Mouse (Mus musculus) cerebellum, adult 9-10 months (tissue): Measurements from ENCODE around the gene Tnfsf12.

ENCODE experiments used
- DNase-seq: peaks from one replicate; pipeline ENCODE4 v3.0.0; 2022

Tnfsf12 gene

GRCm38 (mm10) chr11:69680136-69680855 is 15.4 kb downstream of the Tnfsf12 start:
- no peak for DNase-seq

GRCm38 (mm10) chr11:69679144-69679543 is 16.5 kb downstream of the Tnfsf12 start:
- no peak for DNase-seq

GRCm38 (mm10) chr11:69672211-69672706 is 23.4 kb downstream of the Tnfsf12 start, which contains the start of gene Eif4a1:
Eif4a1 (minus strand) TSS chr11:69672423.
- peak; percentile 100 for DNase-seq

- DNase-seq, result no peak
These were observed 23.9 kb downstream of the Tnfsf12 start for GRCm38 (mm10) chr11:69671726-69672124.

- peak; percentile 96 for DNase-seq
These were observed 24.6 kb downstream of the Tnfsf12 start for GRCm38 (mm10) chr11:69670786-69671725.

- DNase-seq, result peak; percentile 19
These were observed 29.0 kb downstream of the Tnfsf12 start for GRCm38 (mm10) chr11:69666665-69667005.

- DNase-seq, result peak; percentile 37
These were observed 29.5 kb downstream of the Tnfsf12 start, which contains the start of gene Cd68 for GRCm38 (mm10) chr11:69665961-69666664. Cd68 (minus strand) TSS chr11:69666153.

- peak; percentile 34 for DNase-seq
These were observed 30.1 kb downstream of the Tnfsf12 start for GRCm38 (mm10) chr11:69665457-69665960.

GRCm38 (mm10) chr11:69664841-69665240 is 30.8 kb downstream of the Tnfsf12 start:
- DNase-seq, result peak; percentile 47

GRCm38 (mm10) chr11:69663795-69664194 is 31.9 kb downstream of the Tnfsf12 start:
- peak; percentile 65 for DNase-seq

GRCm38 (mm10) chr11:69662967-69663671 is 32.5 kb downstream of the Tnfsf12 start:
- no peak for DNase-seq

GRCm38 (mm10) chr11:69662213-69662966 is 33.3 kb downstream of the Tnfsf12 start, which contains the start of gene Mpdu1:
Mpdu1 (minus strand) TSS chr11:69662642.
- DNase-seq, result peak; percentile 96

- DNase-seq, result peak; percentile 67
These were observed 34.3 kb downstream of the Tnfsf12 start for GRCm38 (mm10) chr11:69661221-69661881.

- DNase-seq, result no peak
These were observed 38.2 kb downstream of the Tnfsf12 start for GRCm38 (mm10) chr11:69657462-69657881.

GRCm38 (mm10) chr11:69656617-69657461 is 38.8 kb downstream of the Tnfsf12 start:
- peak; percentile 71 for DNase-seq

GRCm38 (mm10) chr11:69656065-69656455 is 39.6 kb downstream of the Tnfsf12 start:
- peak; percentile 28 for DNase-seq

GRCm38 (mm10) chr11:69655264-69656064 is 40.2 kb downstream of the Tnfsf12 start, which contains the start of gene Sox15:
Sox15 (plus strand) TSS chr11:69655314.
- DNase-seq, result peak; percentile 74

- no peak for DNase-seq
These were observed 40.9 kb downstream of the Tnfsf12 start for GRCm38 (mm10) chr11:69654760-69655159.

- DNase-seq, result no peak
These were observed 42.2 kb downstream of the Tnfsf12 start for GRCm38 (mm10) chr11:69653399-69653798.
